Mouse (Mus musculus) liver, postnatal 0 days (tissue): ENCODE results near the gene Setd1b. TPM values are rescaled to one million over a fixed set of nuclear protein-coding genes. Genes with fewer than 3 reads are reported as not detected.

Source experiments
- ATAC-seq: fragments of 200-750 bp; cut with Nextera tagmentation; 2 replicates; pipeline ENCODE4 v1.8.0; 2017; ENCODE audit warnings: mild to moderate bottlenecking, moderate library complexity
- DNase-seq: peaks from one replicate; pipeline ENCODE4 v3.0.0-alpha.2; 2016
- H3K27ac ChIP-seq: fragments of 300-500 bp; sonication (generic); 2 replicates; pipeline ENCODE4 v1.5.1; 2014; ENCODE audit warnings: antibody characterized with exemption, moderate library complexity, mild to moderate bottlenecking, low read depth
- H3K27me3 ChIP-seq: fragments of 300-500 bp; sonication (generic); 2 replicates; pipeline ENCODE4 v1.6.1; 2014; ENCODE audit warnings: low read length, control low read depth, mixed read lengths; ENCODE audit not compliant: insufficient read depth
- H3K36me3 ChIP-seq: fragments of 300-500 bp; sonication (generic); replicated peaks from 2 replicates; pipeline ENCODE4 v1.6.1; 2014; ENCODE audit warnings: mild to moderate bottlenecking, control low read depth, low read length, moderate library complexity, mixed read lengths; ENCODE audit not compliant: insufficient read depth
- H3K4me1 ChIP-seq: fragments of 300-500 bp; sonication (generic); 2 replicates; pipeline ENCODE4 v1.6.1; 2014; ENCODE audit warnings: antibody characterized with exemption, mild to moderate bottlenecking, control low read depth; ENCODE audit not compliant: insufficient read depth
- H3K4me2 ChIP-seq: fragments of 300-500 bp; sonication (generic); 2 replicates; pipeline ENCODE4 v1.6.1; 2014; ENCODE audit warnings: low read depth, mild to moderate bottlenecking, low read length, moderate library complexity, mixed read lengths
- H3K4me3 ChIP-seq: fragments of 300-500 bp; sonication (generic); 2 replicates; pipeline ENCODE4 v1.5.1; 2014; ENCODE audit warnings: low read depth, low read length
- H3K9ac ChIP-seq: fragments of 300-500 bp; sonication (generic); replicated peaks from 2 replicates; pipeline ENCODE4 v1.6.1; 2014; ENCODE audit warnings: mild to moderate bottlenecking, moderate library complexity
- H3K9me3 ChIP-seq: fragments of 300-500 bp; sonication (generic); 2 replicates; pipeline ENCODE4 v1.6.1; 2016; ENCODE audit warnings: mild to moderate bottlenecking, control low read depth, low read length, mixed read lengths
- CTCF ChIP-seq: sonication (generic); IDR thresholded peaks from 2 replicates; pipeline ENCODE4 v1.5.1; 2016; ENCODE audit warnings: antibody characterized with exemption, low read depth
- EP300 ChIP-seq: IDR thresholded peaks from 2 replicates; pipeline ENCODE4 v1.6.1; 2016; ENCODE audit warnings: antibody characterized with exemption, low read depth, mild to moderate bottlenecking
- WGBS: fragments of 180-500 bp; shearing (Covaris S2); extraction: QIAGEN DNeasy Blood & Tissue Kit; methylation state at CpG from one replicate; pipeline ENCODE4 v1.1.7; 2014; ENCODE audit not compliant: insufficient replicate concordance; 5-methylcytosine and 5-hydroxymethylcytosine counted together
- polyA plus RNA-seq: library from polyadenylated mRNA; unstranded; fragments of >200 nt; fragmentation: Nextera tagmentation; extraction: Ambion mirVana; gene quantifications from 2 replicates; pipeline ENCODE4 v1.2.1, GENCODE M21; 2015

Setd1b gene
- polyA plus RNA-seq, 1 experiment from 2014 or later, result 3.6 TPM

DNA sequence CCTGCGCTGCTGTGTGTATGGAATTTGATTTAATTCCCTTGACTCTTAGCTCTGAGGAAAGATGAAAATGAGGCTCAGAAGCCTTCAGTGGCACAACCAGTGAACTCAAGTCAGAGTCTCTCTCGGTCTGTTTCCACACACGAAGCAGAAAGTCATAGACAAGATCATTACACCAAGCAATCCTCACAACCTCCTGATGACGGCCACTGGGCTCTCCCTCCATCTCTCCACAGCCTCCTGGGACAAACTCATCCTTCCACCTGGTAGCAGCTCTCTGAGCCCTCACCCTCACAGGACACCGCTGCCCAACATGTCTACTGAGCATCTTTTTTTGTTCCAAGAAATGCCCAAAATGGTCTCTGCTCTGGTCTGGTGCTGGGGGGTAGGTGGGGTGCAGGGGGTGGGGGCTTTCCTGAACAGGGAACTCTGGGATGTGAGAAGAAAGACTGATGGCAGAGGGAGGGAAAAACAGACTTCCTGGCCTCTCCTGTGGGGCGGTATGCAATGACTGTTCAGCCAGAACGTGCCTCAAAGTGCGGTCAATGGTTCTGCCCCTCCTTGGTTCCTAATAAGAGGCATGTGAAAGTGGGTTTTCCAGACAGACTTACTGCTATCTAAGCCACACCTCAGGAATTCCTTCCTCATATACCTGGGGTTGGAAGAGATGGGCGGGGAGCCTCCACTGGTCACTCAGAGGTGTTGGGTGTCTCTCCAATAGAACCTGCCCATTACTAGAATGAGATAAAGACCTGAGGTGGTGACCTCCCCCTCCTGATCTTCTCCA is 11.8 kb upstream of the Setd1b start:
- Histone ChIP-seq H3K36me3 (peaks cover 14% of the 10 kb centered on the region; the same call in 1 of the 2 replicates), H3K27me3 (no peaks in the 10 kb centered on the region), H3K4me3 (no peak overlapping the region), H3K27ac (no peak overlapping the region), H3K9ac (no peak overlapping the region), H3K9me3 (no peaks in the 10 kb centered on the region), H3K4me2 (no peak overlapping the region), H3K4me1 (peaks cover 50% of the 10 kb centered on the region)
- 83% methylated on average over 9 of the region's 9 CpGs for WGBS
- ATAC-seq, result no peak
- DNase-seq, result no peak
- TF ChIP-seq EP300, result no peak
- no peak for TF ChIP-seq CTCF

DNA sequence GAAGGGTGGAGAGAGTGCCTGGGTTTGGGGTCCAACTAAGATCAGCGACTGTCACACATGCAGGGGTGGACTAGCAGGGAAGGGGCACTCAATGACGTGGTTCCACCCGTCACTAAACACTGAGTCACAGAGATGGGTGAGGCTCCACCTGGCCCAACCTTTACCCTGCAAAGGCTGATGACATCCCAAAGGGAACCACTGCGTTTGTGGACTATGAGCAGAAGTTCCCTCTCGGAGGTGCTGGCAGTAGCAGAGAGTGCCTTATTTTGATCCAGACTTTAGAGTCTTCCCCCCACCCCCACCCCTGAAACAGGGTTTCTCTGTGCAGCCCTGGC is 11.2 kb upstream of the Setd1b start:
- Histone ChIP-seq H3K36me3 (peaks cover 14% of the 10 kb centered on the region; the same call in 1 of the 2 replicates), H3K27ac (no peak overlapping the region), H3K27me3 (no peaks in the 10 kb centered on the region), H3K9me3 (no peaks in the 10 kb centered on the region), H3K4me2 (no peak overlapping the region), H3K4me3 (no peak overlapping the region), H3K9ac (no peak overlapping the region), H3K4me1 (peaks cover 51% of the 10 kb centered on the region)
- 66% methylated on average over 5 of the region's 5 CpGs for WGBS
- TF ChIP-seq CTCF (no peak), EP300 (no peak)
- ATAC-seq (no peak), DNase-seq (no peak)

DNA sequence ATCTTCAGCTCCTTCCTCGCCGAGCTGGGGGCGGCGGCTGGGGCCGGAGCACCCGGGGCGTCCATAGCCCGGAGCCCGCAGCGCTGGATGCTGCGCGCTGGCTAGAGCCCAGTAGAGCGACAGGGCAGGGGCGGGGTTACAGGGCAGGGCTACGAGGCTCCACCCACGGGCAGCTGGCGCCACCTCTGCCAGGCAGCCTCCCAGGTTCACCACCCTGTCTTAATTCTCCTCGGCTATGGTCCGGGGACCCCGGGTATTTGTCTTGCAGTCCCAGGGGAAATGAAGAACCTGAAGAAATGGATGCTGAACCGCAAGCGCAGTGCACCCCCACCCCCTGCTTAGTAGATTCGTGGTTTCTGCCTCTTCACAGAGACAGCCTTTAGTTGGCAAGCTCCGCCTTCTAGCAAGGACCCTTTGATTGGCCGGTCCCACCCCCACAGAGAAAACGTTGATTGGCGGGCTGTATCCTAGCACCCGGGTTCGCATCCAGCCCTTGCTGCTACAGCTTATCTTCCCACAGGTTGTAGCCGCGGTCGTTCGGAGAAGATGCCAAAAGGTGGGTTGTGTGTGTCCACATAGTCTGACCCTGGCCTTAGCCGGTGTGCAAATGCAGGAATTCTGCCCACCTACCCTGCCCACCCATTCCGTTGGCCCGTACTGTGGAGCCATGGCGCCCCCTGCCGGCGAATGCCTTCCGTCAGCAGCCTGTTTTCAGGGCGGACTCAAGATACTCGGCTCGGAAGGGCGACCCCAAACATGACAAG is 9.5 kb upstream of the Setd1b start, which contains the start of gene Rhof:
Gene Rhof, minus strand, starts transcription at position 385 of the 764 bp plus-strand sequence.
- Histone ChIP-seq H3K27me3 (no peaks in the 10 kb centered on the region), H3K4me1 (peaks cover 63% of the 10 kb centered on the region), H3K9me3 (no peaks in the 10 kb centered on the region), H3K27ac (peak within 1 kb of the TSS; percentile 7; the same call in 1 of the 2 replicates), H3K9ac (peak within 1 kb of the TSS; percentile 55), H3K36me3 (peaks cover 14% of the 10 kb centered on the region), H3K4me2 (peak within 1 kb of the TSS; percentile 84), H3K4me3 (peak within 1 kb of the TSS; percentile 52)
- WGBS, result 2% methylated on average over 44 of the region's 44 CpGs
- ATAC-seq (peak; percentile 72), DNase-seq (peak; percentile 92)
- TF ChIP-seq EP300, result no peak
- peak; percentile 99 for TF ChIP-seq CTCF

DNA sequence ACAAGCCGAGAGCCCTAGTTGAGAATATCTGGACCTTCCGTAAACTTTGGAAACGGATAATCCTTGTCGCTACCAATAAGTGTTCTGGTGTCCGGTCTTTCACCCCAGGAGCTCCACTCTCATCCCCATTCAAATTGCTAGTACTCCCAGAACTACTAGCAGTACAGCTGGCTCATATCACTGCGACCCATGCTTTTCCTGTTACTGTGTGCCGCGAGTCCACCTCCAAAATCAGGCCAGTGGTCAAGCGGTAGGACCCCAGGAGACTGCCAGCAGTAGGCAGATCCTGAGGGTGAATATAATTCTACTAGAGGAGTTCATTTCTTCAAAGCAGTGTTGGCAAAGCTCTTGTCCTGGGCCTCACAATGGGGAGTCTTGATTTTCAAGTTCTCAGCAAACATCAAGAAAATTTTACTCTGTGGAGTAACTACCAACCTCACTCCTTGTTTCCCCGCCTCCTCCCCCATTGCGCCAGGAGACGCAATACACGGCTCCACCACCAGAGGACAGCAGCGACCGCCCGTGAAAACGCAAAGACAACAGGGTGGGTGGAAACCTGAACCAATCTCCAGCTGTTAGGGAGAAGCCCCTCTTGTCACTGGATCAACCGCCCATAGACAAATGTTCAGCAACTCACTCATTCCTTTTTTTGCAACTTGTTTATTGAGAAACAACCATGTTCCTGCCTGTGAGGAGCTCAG is 8.8 kb upstream of the Setd1b start:
- 19% methylated on average over 18 of the region's 18 CpGs for WGBS
- H3K4me2 ChIP-seq, result peak overlapping the region; percentile 84
- peaks cover 14% of the 10 kb centered on the region for H3K36me3 ChIP-seq
- peak overlapping the region; percentile 7; the same call in 1 of the 2 replicates for H3K27ac ChIP-seq
- no peak overlapping the region for H3K4me3 ChIP-seq
- TF ChIP-seq CTCF, result peak; percentile 99
- 0 out of 2 replicates have a peak, but pooled peaks have one; percentile 6 for TF ChIP-seq EP300
- H3K9ac ChIP-seq, result no peak overlapping the region
- H3K4me1 ChIP-seq, result peaks cover 69% of the 10 kb centered on the region
- no peaks in the 10 kb centered on the region for H3K9me3 ChIP-seq
- peak; percentile 92 for DNase-seq
- ATAC-seq, result no peak
- H3K27me3 ChIP-seq, result no peaks in the 10 kb centered on the region

DNA sequence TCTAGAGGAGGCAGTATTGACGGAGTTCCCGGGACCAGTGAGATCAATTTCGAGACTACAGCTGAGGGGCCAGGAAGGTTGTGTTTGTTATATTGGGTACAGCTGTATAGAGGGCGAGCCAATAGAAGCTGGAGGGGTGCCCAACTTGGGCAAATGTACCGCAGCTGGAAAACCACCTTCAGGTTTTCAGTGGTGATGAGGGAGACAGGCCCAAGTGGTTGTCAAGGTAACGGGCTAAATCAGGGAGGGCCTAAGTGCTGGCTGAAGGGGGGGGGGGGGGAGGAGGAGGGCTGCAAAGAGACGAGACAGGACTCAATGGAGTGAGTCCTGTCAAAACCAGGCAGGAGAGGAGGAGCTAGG is 8.2 kb upstream of the Setd1b start:
- TF ChIP-seq EP300, result no peak
- no peak for TF ChIP-seq CTCF
- 53% methylated on average over 7 of the region's 7 CpGs for WGBS
- Histone ChIP-seq H3K36me3 (peaks cover 14% of the 10 kb centered on the region), H3K4me3 (no peak overlapping the region), H3K4me2 (no peak overlapping the region), H3K4me1 (peaks cover 72% of the 10 kb centered on the region), H3K27ac (0 out of 2 replicates have a peak overlapping the region, but pooled peaks have one; percentile 100), H3K9me3 (no peaks in the 10 kb centered on the region), H3K27me3 (no peaks in the 10 kb centered on the region), H3K9ac (no peak overlapping the region)
- DNase-seq (no peak), ATAC-seq (no peak)
